Mouse (Mus musculus) liver, postnatal 0 days (tissue): Measurements from ENCODE around the gene Tbkbp1.

Source experiments
- CTCF ChIP-seq: sonication (generic); IDR thresholded peaks from 2 replicates; pipeline ENCODE4 v1.5.1; 2016; ENCODE audit warnings: antibody characterized with exemption, low read depth
- EP300 ChIP-seq: IDR thresholded peaks from 2 replicates; pipeline ENCODE4 v1.6.1; 2016; ENCODE audit warnings: antibody characterized with exemption, low read depth, mild to moderate bottlenecking

- TF ChIP-seq CTCF (no peak), EP300 (no peak)
These were observed 5.7 kb upstream of the Tbkbp1 start for GRCm38 (mm10) chr11:97156999-97157398.
